Mouse (Mus musculus): ENCODE results near the gene Laptm4a. TPM values are rescaled to one million over a fixed set of nuclear protein-coding genes. Genes with fewer than 3 reads are reported as not detected.

The Laptm4a gene
- 61.3 and 69.2 TPM in 2 replicates for polyA plus RNA-seq (2015; fragmentation: Nextera tagmentation; extraction: Ambion mirVana)

DNA sequence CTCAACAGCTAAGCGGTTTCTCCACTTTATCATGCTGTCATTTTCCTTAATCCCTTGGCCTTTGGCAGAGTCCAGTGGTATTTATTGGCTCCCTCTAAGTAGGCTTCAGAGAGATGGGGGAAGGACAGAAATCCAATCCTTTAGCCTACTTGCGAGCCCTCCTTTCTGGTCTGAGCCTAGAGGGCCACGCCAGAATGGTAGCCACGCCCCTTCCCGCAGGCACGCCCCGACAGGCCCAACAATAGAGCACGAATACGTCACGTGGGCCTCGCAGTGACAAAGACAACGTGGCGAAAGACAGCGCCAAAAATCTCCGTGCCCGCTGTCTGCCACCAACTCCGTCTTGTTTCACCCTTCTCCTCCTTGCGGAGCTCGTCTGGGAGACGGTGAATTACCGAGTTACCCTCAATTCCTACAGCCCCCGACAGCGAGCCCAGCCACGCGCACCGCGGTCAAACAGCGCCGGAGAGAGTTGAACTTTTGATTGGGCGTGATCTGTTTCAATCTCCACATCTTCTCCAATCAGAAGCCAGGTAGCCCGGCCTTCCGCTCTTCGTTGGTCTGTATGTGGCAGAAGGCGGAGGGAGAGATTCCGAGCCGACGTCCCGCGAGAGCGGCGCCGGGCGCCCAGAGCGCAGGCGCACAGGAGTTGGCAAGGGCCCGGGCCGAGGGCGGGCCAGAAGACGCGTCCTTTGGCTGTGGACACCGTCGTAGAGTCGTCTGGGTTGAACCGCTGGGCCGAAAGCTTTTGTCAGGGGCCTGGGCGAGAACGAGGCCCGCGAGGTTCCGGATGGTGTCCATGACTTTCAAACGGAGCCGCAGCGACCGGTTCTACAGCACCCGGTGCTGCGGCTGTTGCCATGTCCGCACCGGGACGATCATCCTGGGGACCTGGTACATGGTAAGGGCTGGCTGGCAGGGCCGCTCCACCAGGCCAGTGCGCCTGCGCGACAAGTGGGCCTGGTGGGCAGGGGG is at the start of gene Laptm4a:
Gene Laptm4a, plus strand, starts transcription at position 271 of the 975 bp plus-strand sequence.
- Histone ChIP-seq H3K4me3 (replicated peaks) (peak within 1 kb of the TSS; percentile 69), H3K9me3 (replicated peaks) (no peaks in the 10 kb centered on the region), H3K9ac (peak within 1 kb of the TSS; percentile 73), H3K4me1 (replicated peaks) (peaks cover 34% of the 10 kb centered on the region), H3K4me2 (peak within 1 kb of the TSS; percentile 83), H3K36me3 (replicated peaks) (peaks cover 9% of the 10 kb centered on the region; the same call in 1 of the 2 replicates), H3K27me3 (no peaks in the 10 kb centered on the region), H3K27ac (replicated peaks) (peak within 1 kb of the TSS; percentile 92)
- under 1% methylated on average over 73 of the region's 73 CpGs for WGBS (ENCODE audit: insufficient replicate concordance)
- ATAC-seq (ENCODE audit: insufficient read depth) = peak; percentile 97

DNA sequence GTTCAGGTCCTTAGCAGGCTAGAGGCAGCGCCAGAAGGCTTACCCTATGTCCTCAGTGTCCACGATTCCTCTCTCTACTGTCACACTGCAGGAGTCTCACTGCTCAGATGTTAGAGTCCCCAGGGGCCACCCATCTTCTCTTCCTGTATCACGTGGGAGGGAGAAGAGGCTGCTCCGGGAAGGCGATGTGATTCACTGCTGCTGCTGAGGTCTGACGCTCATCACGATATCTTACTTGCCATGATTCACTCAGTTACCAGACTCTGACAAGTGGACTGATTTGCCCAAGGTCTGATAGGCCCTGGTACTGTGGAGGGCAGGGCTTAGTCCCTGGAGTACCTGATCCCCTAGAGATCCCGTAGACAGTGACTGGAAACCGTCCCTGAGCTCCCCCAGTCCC is 45.9 kb upstream of the Laptm4a start:
- no peak for ATAC-seq (ENCODE audit: insufficient read depth)
- Histone ChIP-seq H3K4me2 (no peak overlapping the region), H3K27ac (replicated peaks) (no peak overlapping the region), H3K36me3 (replicated peaks) (no peaks in the 10 kb centered on the region), H3K9me3 (replicated peaks) (no peaks in the 10 kb centered on the region), H3K9ac (no peak overlapping the region), H3K4me1 (replicated peaks) (peaks cover 14% of the 10 kb centered on the region), H3K27me3 (0 out of 2 replicates have a peak, but pooled peaks cover 3% of the 10 kb centered on the region), H3K4me3 (replicated peaks) (no peak overlapping the region)
- 61% methylated on average over 9 of the region's 9 CpGs for WGBS (ENCODE audit: insufficient replicate concordance)

DNA sequence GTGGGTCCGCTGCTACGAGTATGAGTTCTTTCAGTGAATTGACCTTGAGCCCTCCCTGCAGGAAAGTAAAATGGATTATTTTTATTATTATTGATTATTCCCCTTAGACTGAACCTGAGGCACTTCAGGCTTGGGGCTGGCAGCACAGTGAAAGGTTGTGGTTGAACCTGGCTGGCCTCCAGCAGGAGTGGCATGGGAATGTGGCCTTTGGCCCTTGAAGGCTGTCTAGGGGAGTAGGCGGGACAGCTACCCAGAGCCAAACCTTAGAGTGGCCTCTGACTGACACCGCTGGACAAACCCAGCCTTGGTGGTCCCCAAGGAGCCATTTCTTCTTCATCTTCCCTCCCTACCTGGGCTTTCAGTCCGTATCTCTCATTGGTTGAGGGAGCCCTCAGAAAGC is 44.6 kb upstream of the Laptm4a start:
- H3K27ac ChIP-seq (replicated peaks) = no peak overlapping the region

DNA sequence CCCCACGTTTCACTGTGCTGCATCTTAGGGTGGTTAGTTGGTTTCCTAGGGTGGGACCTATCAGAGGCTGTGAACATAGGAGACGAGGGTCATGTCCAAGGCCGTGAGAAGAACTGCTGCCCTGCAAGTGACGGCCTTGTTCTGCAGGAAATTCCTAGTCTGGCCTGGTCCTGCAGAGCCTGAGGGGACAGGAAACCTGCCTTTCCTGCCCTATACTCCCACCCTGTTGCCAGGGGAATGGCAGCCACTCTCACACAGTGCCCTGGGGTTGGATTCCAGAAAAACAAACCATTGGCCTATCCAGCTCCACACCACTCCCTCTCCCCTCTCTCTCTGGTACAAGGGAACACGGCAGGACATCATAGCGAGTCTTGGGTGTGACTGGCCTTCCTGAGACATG is 44.1 kb upstream of the Laptm4a start:
- H3K27me3 ChIP-seq = no peaks in the 10 kb centered on the region
- 0 out of 2 replicates have a peak, but pooled peaks have one; percentile 1 for ATAC-seq (ENCODE audit: insufficient read depth)
- H3K4me1 ChIP-seq (replicated peaks) = peaks cover 14% of the 10 kb centered on the region
- no peak overlapping the region for H3K27ac ChIP-seq (replicated peaks)
- H3K9me3 ChIP-seq (replicated peaks) = no peaks in the 10 kb centered on the region
- H3K36me3 ChIP-seq (replicated peaks) = no peaks in the 10 kb centered on the region
- H3K9ac ChIP-seq = no peak overlapping the region
- H3K4me2 ChIP-seq = no peak overlapping the region
- H3K4me3 ChIP-seq (replicated peaks) = no peak overlapping the region
- WGBS (ENCODE audit: insufficient replicate concordance) = 48% methylated on average over 6 of the region's 6 CpGs

More for the DNA sequence above, 44.6 kb upstream of the Laptm4a start:
- H3K9me3 ChIP-seq (replicated peaks) = no peaks in the 10 kb centered on the region
- peaks cover 14% of the 10 kb centered on the region for H3K4me1 ChIP-seq (replicated peaks)
- H3K36me3 ChIP-seq (replicated peaks) = no peaks in the 10 kb centered on the region
- 56% methylated on average over 5 of the region's 5 CpGs for WGBS (ENCODE audit: insufficient replicate concordance)
- H3K4me3 ChIP-seq (replicated peaks) = no peak overlapping the region
- no peak overlapping the region for H3K9ac ChIP-seq
- H3K4me2 ChIP-seq = no peak overlapping the region
- H3K27me3 ChIP-seq = no peaks in the 10 kb centered on the region
- peak; percentile 51 for ATAC-seq (ENCODE audit: insufficient read depth)

DNA sequence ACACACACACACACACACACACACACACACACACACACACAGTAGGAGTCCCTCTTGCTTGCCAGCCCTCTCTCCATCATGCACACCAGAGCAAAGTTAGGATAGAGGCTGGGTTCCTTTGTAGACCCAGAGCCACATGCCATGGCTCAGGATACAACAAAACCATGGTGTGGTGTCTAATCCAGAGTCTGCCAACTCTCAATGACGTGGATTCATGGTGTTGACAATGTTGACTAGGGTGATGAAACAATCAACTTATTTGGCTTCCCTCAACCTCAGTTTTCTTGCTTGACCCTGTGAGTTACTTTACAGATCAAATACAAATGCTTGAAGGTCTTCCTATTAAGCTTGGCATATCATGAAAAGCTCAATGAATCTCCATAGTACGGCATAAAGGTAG is 42.7 kb upstream of the Laptm4a start:
- WGBS (ENCODE audit: insufficient replicate concordance) = 41% methylated on average over 2 of the region's 2 CpGs
- H3K9me3 ChIP-seq (replicated peaks) = no peaks in the 10 kb centered on the region
- no peak overlapping the region for H3K4me2 ChIP-seq
- H3K9ac ChIP-seq = no peak overlapping the region
- no peak overlapping the region for H3K4me3 ChIP-seq (replicated peaks)
- no peaks in the 10 kb centered on the region for H3K27me3 ChIP-seq
- H3K36me3 ChIP-seq (replicated peaks) = no peaks in the 10 kb centered on the region
- no peak for ATAC-seq (ENCODE audit: insufficient read depth)
- no peak overlapping the region for H3K27ac ChIP-seq (replicated peaks)
- peaks cover 14% of the 10 kb centered on the region for H3K4me1 ChIP-seq (replicated peaks)

DNA sequence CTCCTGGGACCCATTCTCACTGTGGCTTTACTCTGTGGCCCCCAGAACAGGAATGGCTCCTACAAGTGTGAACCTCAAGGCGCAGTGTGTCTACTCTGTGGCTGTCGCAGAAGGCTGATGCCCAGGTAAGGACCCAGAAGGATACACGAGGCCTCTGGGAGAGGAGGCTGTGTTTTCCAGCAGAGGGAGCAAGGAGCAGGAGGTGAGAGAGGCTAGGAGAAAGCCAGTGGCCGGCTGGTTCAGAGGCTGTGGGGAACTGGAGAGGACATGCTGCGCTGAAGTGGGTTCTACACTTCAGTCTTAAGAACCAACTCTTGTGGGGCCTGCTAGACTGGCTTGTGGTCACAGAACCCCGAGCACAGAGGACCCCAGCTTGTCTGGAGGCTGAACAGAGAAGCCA is 42.1 kb upstream of the Laptm4a start:
- Histone ChIP-seq H3K9ac (no peak overlapping the region), H3K27me3 (no peaks in the 10 kb centered on the region), H3K27ac (replicated peaks) (no peak overlapping the region), H3K4me3 (replicated peaks) (no peak overlapping the region), H3K9me3 (replicated peaks) (no peaks in the 10 kb centered on the region), H3K4me2 (no peak overlapping the region), H3K36me3 (replicated peaks) (no peaks in the 10 kb centered on the region), H3K4me1 (replicated peaks) (peaks cover 14% of the 10 kb centered on the region)
- ATAC-seq (ENCODE audit: insufficient read depth) = no peak
- 51% methylated on average over 6 of the region's 6 CpGs for WGBS (ENCODE audit: insufficient replicate concordance)

DNA sequence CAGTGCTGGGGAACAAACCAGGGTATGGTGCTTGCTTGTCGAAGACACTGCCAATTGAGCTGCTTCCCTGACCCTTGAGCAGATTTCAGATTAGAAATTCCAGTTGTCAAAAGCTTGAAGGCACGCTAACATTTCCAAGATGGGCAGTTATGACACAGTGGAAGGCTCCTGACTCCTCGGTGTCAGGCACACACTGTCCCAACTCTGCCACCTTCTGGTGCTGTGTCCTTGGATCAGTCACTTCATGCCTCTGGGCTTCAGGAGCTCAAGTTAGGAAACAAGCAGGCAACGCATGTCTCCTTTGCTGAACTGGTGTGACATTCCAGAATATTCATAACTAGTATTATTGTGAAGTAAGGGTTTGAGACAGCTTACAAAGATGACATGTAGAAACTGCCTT is 39.7 kb upstream of the Laptm4a start:
- H3K9ac ChIP-seq = no peak overlapping the region
- H3K4me3 ChIP-seq (replicated peaks) = no peak overlapping the region
- no peak for ATAC-seq (ENCODE audit: insufficient read depth)
- no peaks in the 10 kb centered on the region for H3K36me3 ChIP-seq (replicated peaks)
- no peak overlapping the region for H3K4me2 ChIP-seq
- H3K4me1 ChIP-seq (replicated peaks) = peaks cover 12% of the 10 kb centered on the region
- H3K27me3 ChIP-seq = no peaks in the 10 kb centered on the region
- H3K9me3 ChIP-seq (replicated peaks) = no peaks in the 10 kb centered on the region
- WGBS (ENCODE audit: insufficient replicate concordance) = 35% methylated on average over 4 of the region's 4 CpGs
- H3K27ac ChIP-seq (replicated peaks) = peak overlapping the region; percentile 33

DNA sequence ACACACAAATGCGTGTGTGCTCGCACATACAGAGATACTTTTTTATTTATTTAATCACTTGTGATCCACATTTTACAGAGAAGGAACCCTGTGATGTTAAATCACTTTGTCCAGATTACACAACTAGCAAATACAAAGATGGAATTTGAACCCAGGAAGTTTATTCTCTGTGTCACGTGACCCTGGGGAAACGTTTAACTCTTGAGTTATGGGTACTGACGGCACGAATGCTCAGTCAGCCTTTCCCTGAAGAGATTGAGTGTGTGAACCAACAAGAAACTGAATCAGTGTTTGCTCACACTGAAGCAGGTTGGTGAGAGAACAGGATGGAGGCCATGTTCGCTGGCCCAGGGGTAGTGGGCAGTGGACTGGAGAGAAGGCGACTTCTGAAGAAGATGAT is 39.1 kb upstream of the Laptm4a start:
- H3K9ac ChIP-seq = no peak overlapping the region
- no peaks in the 10 kb centered on the region for H3K36me3 ChIP-seq (replicated peaks)
- peak overlapping the region; percentile 33; the same call in 1 of the 2 replicates for H3K27ac ChIP-seq (replicated peaks)
- WGBS (ENCODE audit: insufficient replicate concordance) = 57% methylated on average over 8 of the region's 8 CpGs
- H3K4me1 ChIP-seq (replicated peaks) = peaks cover 5% of the 10 kb centered on the region
- peak; percentile 29; the same call in 1 of the 2 replicates for ATAC-seq (ENCODE audit: insufficient read depth)
- no peaks in the 10 kb centered on the region for H3K27me3 ChIP-seq
- no peak overlapping the region for H3K4me3 ChIP-seq (replicated peaks)
- no peaks in the 10 kb centered on the region for H3K9me3 ChIP-seq (replicated peaks)
- H3K4me2 ChIP-seq = no peak overlapping the region

DNA sequence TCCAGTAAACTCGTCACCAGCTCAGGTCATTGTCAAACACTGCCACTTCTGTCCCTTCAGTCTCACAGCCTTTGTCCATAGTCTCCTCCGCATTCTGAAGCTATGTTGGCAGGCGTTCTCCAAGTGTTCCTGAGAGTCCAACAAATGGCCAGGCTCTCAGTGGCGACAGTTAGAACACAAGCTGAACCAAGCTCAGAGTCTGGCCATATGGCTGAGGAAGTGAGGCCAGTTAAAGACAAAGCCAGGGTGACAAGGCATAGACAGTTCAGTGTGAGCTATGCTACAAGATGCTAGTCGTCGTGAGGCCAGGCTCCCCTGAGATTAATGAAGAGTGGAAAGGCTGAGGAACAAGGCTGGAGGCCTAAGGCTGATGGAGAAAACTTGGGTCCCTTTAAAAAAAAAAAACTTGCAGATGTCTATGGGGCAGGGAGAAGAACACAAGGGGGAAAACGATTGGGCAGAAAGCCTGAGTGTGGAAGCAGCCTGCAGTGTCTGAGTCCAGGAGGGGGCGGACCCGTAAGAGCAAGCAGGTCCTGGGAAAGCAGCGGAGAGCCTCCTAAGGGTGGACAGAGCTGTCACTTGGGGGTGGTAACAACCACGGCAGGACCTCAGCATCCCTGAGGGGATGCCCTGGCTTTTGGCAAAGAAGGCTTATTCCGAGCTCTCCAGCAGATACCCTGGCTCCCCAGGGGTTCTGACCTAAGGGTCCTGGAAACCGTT is 36.9 kb upstream of the Laptm4a start:
- Histone ChIP-seq H3K36me3 (replicated peaks) (no peaks in the 10 kb centered on the region), H3K9ac (no peak overlapping the region), H3K4me1 (replicated peaks) (no peaks in the 10 kb centered on the region; the same call in 1 of the 2 replicates), H3K27ac (replicated peaks) (no peak overlapping the region), H3K9me3 (replicated peaks) (no peaks in the 10 kb centered on the region), H3K27me3 (no peaks in the 10 kb centered on the region), H3K4me3 (replicated peaks) (no peak overlapping the region), H3K4me2 (no peak overlapping the region)
- 27% methylated on average over 13 of the region's 13 CpGs for WGBS (ENCODE audit: insufficient replicate concordance)
- ATAC-seq (ENCODE audit: insufficient read depth) = no peak

DNA sequence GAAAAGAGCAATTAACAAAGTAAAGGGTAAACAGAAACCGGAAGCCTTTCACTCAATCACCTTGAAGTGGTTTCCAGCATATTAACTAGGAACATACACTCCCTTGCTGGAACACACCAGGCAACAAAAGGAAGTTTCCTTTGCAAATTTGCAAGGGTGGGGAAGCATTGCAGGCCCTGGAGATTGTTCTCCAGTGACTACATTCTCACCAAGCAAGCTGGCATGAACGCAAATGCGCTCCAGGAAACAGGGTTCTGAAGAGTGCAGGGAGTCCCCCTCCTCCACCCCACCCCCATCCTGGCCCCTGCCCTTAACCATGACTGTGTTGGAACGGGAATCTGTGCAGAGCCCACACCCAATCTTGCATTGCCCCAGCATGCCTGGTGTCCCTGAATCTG is 36.3 kb upstream of the Laptm4a start:
- Histone ChIP-seq H3K27ac (replicated peaks) (no peak overlapping the region), H3K27me3 (no peaks in the 10 kb centered on the region), H3K9me3 (replicated peaks) (no peaks in the 10 kb centered on the region), H3K36me3 (replicated peaks) (no peaks in the 10 kb centered on the region), H3K9ac (no peak overlapping the region), H3K4me1 (replicated peaks) (no peaks in the 10 kb centered on the region; the same call in 1 of the 2 replicates), H3K4me3 (replicated peaks) (no peak overlapping the region), H3K4me2 (no peak overlapping the region)
- WGBS (ENCODE audit: insufficient replicate concordance) = 18% methylated on average over 4 of the region's 4 CpGs
- no peak for ATAC-seq (ENCODE audit: insufficient read depth)

DNA sequence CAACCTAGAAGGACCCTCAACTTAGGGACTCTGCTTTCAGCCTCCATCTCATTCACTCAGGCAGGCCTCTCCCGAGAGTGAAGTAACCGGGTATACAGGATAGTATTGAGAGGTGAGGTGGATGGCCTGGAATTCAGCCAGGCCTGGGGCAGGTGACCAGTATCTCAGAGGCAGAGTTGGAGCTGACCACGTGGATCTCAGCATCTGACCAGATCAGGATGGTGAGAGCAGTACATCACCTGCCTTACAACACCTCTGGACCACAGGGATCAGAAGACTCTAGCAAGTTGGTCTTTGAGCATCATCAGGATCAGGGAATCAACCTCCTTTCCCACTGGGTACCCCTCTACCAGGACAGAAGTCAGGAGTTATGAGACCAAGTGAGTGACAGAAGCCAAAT is 35.5 kb upstream of the Laptm4a start:
- no peak for ATAC-seq (ENCODE audit: insufficient read depth)
- H3K36me3 ChIP-seq (replicated peaks) = no peaks in the 10 kb centered on the region
- no peak overlapping the region for H3K4me3 ChIP-seq (replicated peaks)
- no peaks in the 10 kb centered on the region for H3K9me3 ChIP-seq (replicated peaks)
- no peaks in the 10 kb centered on the region; the same call in 1 of the 2 replicates for H3K4me1 ChIP-seq (replicated peaks)
- WGBS (ENCODE audit: insufficient replicate concordance) = 44% methylated on average over 3 of the region's 3 CpGs
- H3K27me3 ChIP-seq = no peaks in the 10 kb centered on the region
- no peak overlapping the region for H3K9ac ChIP-seq
- H3K4me2 ChIP-seq = no peak overlapping the region
- H3K27ac ChIP-seq (replicated peaks) = no peak overlapping the region

Measured in liver, embryonic 15.5 days (tissue).